Comparison of ENCODE assay signal across 21 mouse cellular contexts in the genomic region with DNA sequence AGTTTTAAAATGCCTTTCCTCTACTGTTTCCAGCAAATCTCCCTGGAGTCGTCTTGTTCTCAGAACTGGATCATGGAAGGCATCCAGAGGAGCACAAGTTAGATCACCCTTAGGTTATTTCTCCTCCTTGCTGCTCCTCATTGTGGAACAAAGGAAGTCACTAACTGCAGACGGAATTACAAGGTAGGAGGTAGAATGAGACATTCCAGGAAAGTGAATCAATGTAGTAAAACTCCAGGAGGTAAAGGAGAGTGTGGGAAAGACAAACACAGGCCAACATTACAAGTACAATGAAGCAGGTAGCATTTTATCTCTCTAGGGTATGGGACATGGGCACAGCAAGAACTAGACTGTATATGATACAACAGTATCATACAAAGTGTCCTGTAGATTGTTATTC.
"Had no signal": no experiment of that assay in that cellular context is flagged by ENCODE, and none has a peak within 500 bp of the region (broad histone marks: within the 10 kb centered on the region; RNA-seq: fewer than 3 reads in every experiment).

No protein-coding gene starts in this region.

- H3K4me1 ChIP-seq: limb, embryonic 10.5 days; limb, embryonic 13.5 days; liver, embryonic 12.5 days; liver, embryonic 15.5 days; lung, embryonic 15.5 days had no signal

- H3K27me3 ChIP-seq: limb, embryonic 13.5 days; liver, embryonic 12.5 days; liver, embryonic 15.5 days; lung, embryonic 15.5 days had no signal

- H3K9ac ChIP-seq: limb, embryonic 13.5 days; liver, embryonic 12.5 days; liver, embryonic 15.5 days; lung, embryonic 15.5 days had no signal

- ATAC-seq: liver, embryonic 12.5 days had no signal

- H3K4me2 ChIP-seq: limb, embryonic 13.5 days; liver, embryonic 12.5 days; liver, embryonic 15.5 days; lung, embryonic 15.5 days; midbrain, embryonic 11.5 days had no signal

- H3K4me3 ChIP-seq: layer of hippocampus, adult 2 months; limb, embryonic 10.5 days; limb, embryonic 13.5 days; liver, embryonic 12.5 days; liver, embryonic 15.5 days; lung, embryonic 15.5 days had no signal

- DNase-seq: kidney, adult 18-20 months; kidney, adult 9 months; kidney, postnatal 25 days; layer of hippocampus, adult 9-11 months; liver; lung, adult 18-20 months; lung, postnatal 14 days; lung, postnatal 4 days; midbrain, embryonic 14.5 days; retina, postnatal 1 day; thymus, adult 2 months; thymus, postnatal 14 days; thymus, postnatal 4 days had no signal

- H3K27ac ChIP-seq: kidney, postnatal 0 days; layer of hippocampus, adult 2 months; limb, embryonic 10.5 days; limb, embryonic 13.5 days; liver, embryonic 12.5 days; liver, embryonic 15.5 days; lung, embryonic 15.5 days had no signal

- H3K36me3 ChIP-seq: limb, embryonic 10.5 days; limb, embryonic 13.5 days; liver, embryonic 12.5 days; liver, embryonic 15.5 days; lung, embryonic 15.5 days had no signal

- H3K9me3 ChIP-seq: limb, embryonic 10.5 days; limb, embryonic 13.5 days; liver, embryonic 12.5 days; liver, embryonic 15.5 days; lung, embryonic 15.5 days had no signal
